Mouse (Mus musculus): Measurements from ENCODE around the gene 4930544G11Rik.

The 4930544G11Rik gene

GRCm38 (mm10) chr6:65933177-65933576, 19.2 kb upstream of the 4930544G11Rik start:
- H3K36me3 ChIP-seq (ENCODE audit: insufficient read depth, low read length): peaks cover 46% of the 10 kb centered on the region
- no peak overlapping the region for H3K4me3 ChIP-seq (replicated peaks; ENCODE audit: low read length)
- H3K27me3 ChIP-seq (ENCODE audit: insufficient read depth, low read length): peaks cover 9% of the 10 kb centered on the region; the same call in 1 of the 2 replicates
- H3K9me3 ChIP-seq (ENCODE audit: low read length): no peaks in the 10 kb centered on the region
- peaks cover 27% of the 10 kb centered on the region for H3K4me1 ChIP-seq (replicated peaks; ENCODE audit: low read depth, low read length)
- TF ChIP-seq POU5F1 (IDR thresholded peaks at IDR 0.05; ENCODE audit: borderline replicate concordance, low read length) (peak; percentile 17; the same call in 1 of the 2 replicates), CTCF (conservative IDR thresholded peaks at IDR 0.05; ENCODE audit: low read length) (no peak), NANOG (IDR thresholded peaks at IDR 0.05; ENCODE audit: borderline replicate concordance, low read length) (peak; percentile 98)

GRCm38 (mm10) chr6:65935566-65936281, 16.7 kb upstream of the 4930544G11Rik start:
- Histone ChIP-seq H3K4me1 (replicated peaks; ENCODE audit: low read depth, low read length) (peaks cover 27% of the 10 kb centered on the region), H3K9me3 (ENCODE audit: low read length) (no peaks in the 10 kb centered on the region), H3K36me3 (ENCODE audit: insufficient read depth, low read length) (peaks cover 33% of the 10 kb centered on the region), H3K4me3 (replicated peaks; ENCODE audit: low read length) (no peak overlapping the region), H3K27me3 (ENCODE audit: insufficient read depth, low read length) (peaks cover 9% of the 10 kb centered on the region; the same call in 1 of the 2 replicates)
- TF ChIP-seq CTCF (conservative IDR thresholded peaks at IDR 0.05; ENCODE audit: low read length): no peak
- no peak for TF ChIP-seq POU5F1 (IDR thresholded peaks at IDR 0.05; ENCODE audit: borderline replicate concordance, low read length)
- no peak for TF ChIP-seq NANOG (IDR thresholded peaks at IDR 0.05; ENCODE audit: borderline replicate concordance, low read length)

- no peaks in the 10 kb centered on the region; the same call in 1 of the 2 replicates for H3K27me3 ChIP-seq (ENCODE audit: insufficient read depth, low read length)
- no peaks in the 10 kb centered on the region for H3K36me3 ChIP-seq (ENCODE audit: insufficient read depth, low read length)
- peaks cover 3% of the 10 kb centered on the region; the same call in 1 of the 2 replicates for H3K9me3 ChIP-seq (ENCODE audit: low read length)
- TF ChIP-seq NANOG (IDR thresholded peaks at IDR 0.05; ENCODE audit: borderline replicate concordance, low read length) (no peak), CTCF (conservative IDR thresholded peaks at IDR 0.05; ENCODE audit: low read length) (no peak), POU5F1 (IDR thresholded peaks at IDR 0.05; ENCODE audit: borderline replicate concordance, low read length) (no peak)
- H3K4me1 ChIP-seq (replicated peaks; ENCODE audit: low read depth, low read length): no peaks in the 10 kb centered on the region
- no peak overlapping the region for H3K4me3 ChIP-seq (replicated peaks; ENCODE audit: low read length)
Measured at GRCm38 (mm10) chr6:65950492-65950891, 1.9 kb upstream of the 4930544G11Rik start.

- TF ChIP-seq POU5F1 (IDR thresholded peaks at IDR 0.05; ENCODE audit: borderline replicate concordance, low read length) (no peak), NANOG (IDR thresholded peaks at IDR 0.05; ENCODE audit: borderline replicate concordance, low read length) (no peak), CTCF (conservative IDR thresholded peaks at IDR 0.05; ENCODE audit: low read length) (no peak)
- H3K36me3 ChIP-seq (ENCODE audit: insufficient read depth, low read length): no peaks in the 10 kb centered on the region
- H3K27me3 ChIP-seq (ENCODE audit: insufficient read depth, low read length): no peaks in the 10 kb centered on the region
- no peak overlapping the region for H3K4me3 ChIP-seq (replicated peaks; ENCODE audit: low read length)
- peaks cover 23% of the 10 kb centered on the region for H3K9me3 ChIP-seq (ENCODE audit: low read length)
- H3K4me1 ChIP-seq (replicated peaks; ENCODE audit: low read depth, low read length): no peaks in the 10 kb centered on the region
Measured at GRCm38 (mm10) chr6:65969386-65970111, 17.1 kb downstream of the 4930544G11Rik start.

- no peaks in the 10 kb centered on the region for H3K27me3 ChIP-seq (ENCODE audit: insufficient read depth, low read length)
- no peak overlapping the region for H3K4me3 ChIP-seq (replicated peaks; ENCODE audit: low read length)
- TF ChIP-seq CTCF (conservative IDR thresholded peaks at IDR 0.05; ENCODE audit: low read length): no peak
- no peak for TF ChIP-seq NANOG (IDR thresholded peaks at IDR 0.05; ENCODE audit: borderline replicate concordance, low read length)
- TF ChIP-seq POU5F1 (IDR thresholded peaks at IDR 0.05; ENCODE audit: borderline replicate concordance, low read length): no peak
- H3K4me1 ChIP-seq (replicated peaks; ENCODE audit: low read depth, low read length): no peaks in the 10 kb centered on the region
- peaks cover 31% of the 10 kb centered on the region for H3K9me3 ChIP-seq (ENCODE audit: low read length)
- no peaks in the 10 kb centered on the region for H3K36me3 ChIP-seq (ENCODE audit: insufficient read depth, low read length)
Measured at GRCm38 (mm10) chr6:65970410-65970809, 18.0 kb downstream of the 4930544G11Rik start.

- Histone ChIP-seq H3K4me1 (replicated peaks; ENCODE audit: low read depth, low read length) (no peaks in the 10 kb centered on the region), H3K36me3 (ENCODE audit: insufficient read depth, low read length) (no peaks in the 10 kb centered on the region), H3K4me3 (replicated peaks; ENCODE audit: low read length) (no peak overlapping the region), H3K27me3 (ENCODE audit: insufficient read depth, low read length) (no peaks in the 10 kb centered on the region), H3K9me3 (ENCODE audit: low read length) (no peaks in the 10 kb centered on the region)
- TF ChIP-seq POU5F1 (IDR thresholded peaks at IDR 0.05; ENCODE audit: borderline replicate concordance, low read length): no peak
- no peak for TF ChIP-seq CTCF (conservative IDR thresholded peaks at IDR 0.05; ENCODE audit: low read length)
- TF ChIP-seq NANOG (IDR thresholded peaks at IDR 0.05; ENCODE audit: borderline replicate concordance, low read length): no peak
Measured at GRCm38 (mm10) chr6:65992081-65992480, 39.7 kb downstream of the 4930544G11Rik start.

GRCm38 (mm10) chr6:65998343-65998742, 45.9 kb downstream of the 4930544G11Rik start:
- no peaks in the 10 kb centered on the region for H3K4me1 ChIP-seq (replicated peaks; ENCODE audit: low read depth, low read length)
- H3K27me3 ChIP-seq (ENCODE audit: insufficient read depth, low read length): no peaks in the 10 kb centered on the region
- no peak overlapping the region for H3K4me3 ChIP-seq (replicated peaks; ENCODE audit: low read length)
- H3K9me3 ChIP-seq (ENCODE audit: low read length): no peaks in the 10 kb centered on the region
- no peak for TF ChIP-seq CTCF (conservative IDR thresholded peaks at IDR 0.05; ENCODE audit: low read length)
- TF ChIP-seq NANOG (IDR thresholded peaks at IDR 0.05; ENCODE audit: borderline replicate concordance, low read length): no peak
- TF ChIP-seq POU5F1 (IDR thresholded peaks at IDR 0.05; ENCODE audit: borderline replicate concordance, low read length): no peak
- no peaks in the 10 kb centered on the region for H3K36me3 ChIP-seq (ENCODE audit: insufficient read depth, low read length)

All from E14TG2a.4 (cell line).